Mouse (Mus musculus) left cerebral cortex, adult 11 months (tissue): Measurements from ENCODE around the gene Cep55.

Experiments
- DNase-seq: peaks from one replicate; pipeline ENCODE4 v3.0.0; 2022; ENCODE audit warnings: low spot score

Gene Cep55

DNA sequence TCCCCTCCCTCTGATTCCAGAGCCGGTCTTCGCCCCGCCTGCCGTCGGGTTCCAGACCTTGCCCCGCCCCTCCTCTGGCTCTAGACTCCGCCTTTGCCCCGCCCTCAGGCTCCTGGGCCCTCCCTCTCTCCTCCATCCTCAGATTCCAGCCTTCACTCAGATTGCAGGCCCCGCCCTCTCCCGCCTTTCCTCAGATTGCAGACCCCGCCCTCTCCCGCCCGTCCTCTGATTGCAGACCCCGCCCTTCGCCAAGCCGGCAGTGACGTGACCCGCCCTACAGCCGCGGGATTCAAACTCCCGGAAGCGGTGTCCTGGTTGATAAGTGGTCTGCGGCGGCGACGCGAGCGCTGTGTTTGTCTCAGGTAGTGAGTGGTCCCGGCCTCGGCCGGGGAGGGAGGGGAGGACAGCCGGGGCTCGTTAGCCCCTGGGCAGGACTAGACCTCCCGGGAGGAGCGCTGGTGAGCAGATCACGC, at the start of gene Cep55:
Gene Cep55, plus strand, starts transcription at position 292 of the 473 bp plus-strand sequence.
- DNase-seq: peak; percentile 90

DNA sequence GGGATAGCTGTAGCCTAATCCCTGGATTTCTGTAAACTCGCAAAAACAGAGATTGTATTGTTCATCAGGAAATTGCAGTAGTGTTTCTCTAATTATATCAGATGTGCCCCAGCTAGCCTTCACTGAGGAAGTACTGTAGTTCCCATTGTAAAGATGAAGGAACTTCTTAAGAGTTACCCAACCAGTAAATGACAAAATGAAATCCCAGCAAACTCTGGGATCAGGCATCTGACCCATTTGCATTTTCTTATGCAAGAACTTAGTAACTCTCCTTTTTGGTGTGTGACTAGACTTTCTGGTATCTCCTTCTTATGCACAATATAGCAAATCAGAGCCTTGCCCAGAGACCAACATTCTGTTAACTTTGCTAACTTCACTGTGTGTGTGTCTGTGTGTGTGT, 43.4 kb upstream of the Cep55 start:
- no peak for DNase-seq

DNA sequence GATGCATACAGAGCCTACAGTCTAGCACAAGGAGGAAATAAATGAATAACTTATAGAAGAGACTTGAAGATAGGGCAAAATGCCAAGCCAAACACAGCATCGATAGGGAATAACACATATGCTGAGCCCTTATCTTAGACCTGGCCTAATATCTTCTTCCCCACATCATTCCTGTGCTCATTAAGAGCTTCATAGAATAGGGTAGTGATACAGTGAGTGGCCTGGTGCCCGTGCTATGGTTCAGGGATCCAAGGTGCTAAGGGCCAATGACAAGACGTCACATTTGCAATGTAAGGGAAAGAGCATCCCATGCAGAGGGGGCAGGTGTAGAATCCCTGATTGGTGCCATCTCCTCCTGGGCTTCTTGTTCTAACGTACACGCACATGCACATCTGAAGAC, 40.4 kb upstream of the Cep55 start:
- no peak for DNase-seq

DNA sequence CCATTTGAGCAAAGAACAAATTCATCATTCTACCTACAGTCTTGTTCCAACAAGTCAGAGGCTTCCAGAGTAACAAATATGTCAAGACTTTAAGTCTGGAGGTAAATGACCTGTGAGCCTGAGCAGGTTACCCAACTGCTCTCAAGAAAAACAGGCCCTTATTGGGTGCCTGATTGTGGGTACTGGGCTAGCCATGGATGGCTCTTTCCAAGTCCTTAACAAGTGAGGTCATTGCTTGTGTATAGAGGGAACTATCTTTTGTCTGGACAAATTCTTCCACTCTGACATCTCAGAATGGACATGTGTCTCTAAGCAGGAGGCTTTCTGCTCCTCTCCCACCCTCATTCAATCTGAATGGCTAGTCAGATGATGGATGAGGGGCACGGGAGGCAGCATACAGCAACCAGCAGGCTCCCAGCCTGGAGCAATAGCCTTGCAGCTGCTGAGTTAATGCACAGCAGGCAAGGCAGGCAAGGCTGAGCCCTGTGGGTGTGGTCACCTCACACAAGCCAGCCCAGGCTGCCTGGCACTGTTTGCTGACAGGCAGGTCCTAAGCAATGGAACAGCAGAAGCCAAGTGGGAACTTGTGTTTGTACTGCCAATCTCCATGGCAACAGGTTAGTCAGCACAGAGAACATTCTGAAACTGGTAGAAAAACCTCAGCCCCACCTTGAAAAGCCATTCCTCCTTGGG, 39.5 kb upstream of the Cep55 start:
- DNase-seq: peak; percentile 65

DNA sequence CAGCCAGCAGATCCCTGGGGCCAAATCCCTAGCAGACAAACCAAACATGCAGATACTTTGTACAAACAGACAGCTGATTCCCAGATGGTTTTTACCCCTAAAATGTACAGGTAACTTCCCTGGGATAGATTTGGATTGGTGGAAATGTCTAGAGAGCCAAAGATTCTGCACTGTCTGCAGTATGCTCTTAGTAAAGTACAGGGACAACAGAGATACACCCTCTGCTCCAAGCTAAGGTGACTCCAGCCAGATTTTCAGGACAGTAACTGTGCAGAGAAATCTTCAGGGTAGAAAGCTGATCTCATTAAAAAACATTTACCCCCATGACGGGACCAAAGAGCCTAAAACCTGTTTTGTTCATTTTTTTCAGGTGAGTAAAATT, 38.9 kb upstream of the Cep55 start:
- no peak for DNase-seq

DNA sequence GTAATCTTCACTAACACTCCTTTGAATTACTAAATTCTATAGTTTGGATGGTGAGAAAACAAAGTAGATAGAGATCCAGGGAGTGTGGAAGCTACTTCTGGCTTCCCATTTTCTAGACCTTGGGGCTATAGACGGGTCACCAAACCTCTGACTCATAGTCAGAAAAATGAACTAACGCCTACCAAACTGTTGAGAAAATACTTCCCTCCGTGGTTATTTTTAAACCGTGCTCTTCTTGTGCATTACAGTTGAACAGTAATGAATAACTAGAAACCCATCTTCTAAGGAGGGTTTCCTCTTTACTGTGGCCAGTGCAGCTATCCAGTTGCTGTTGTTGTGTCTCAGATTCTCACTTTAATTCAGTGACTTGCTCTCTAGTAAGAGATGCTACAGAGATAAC, 32.1 kb upstream of the Cep55 start:
- DNase-seq: no peak

DNA sequence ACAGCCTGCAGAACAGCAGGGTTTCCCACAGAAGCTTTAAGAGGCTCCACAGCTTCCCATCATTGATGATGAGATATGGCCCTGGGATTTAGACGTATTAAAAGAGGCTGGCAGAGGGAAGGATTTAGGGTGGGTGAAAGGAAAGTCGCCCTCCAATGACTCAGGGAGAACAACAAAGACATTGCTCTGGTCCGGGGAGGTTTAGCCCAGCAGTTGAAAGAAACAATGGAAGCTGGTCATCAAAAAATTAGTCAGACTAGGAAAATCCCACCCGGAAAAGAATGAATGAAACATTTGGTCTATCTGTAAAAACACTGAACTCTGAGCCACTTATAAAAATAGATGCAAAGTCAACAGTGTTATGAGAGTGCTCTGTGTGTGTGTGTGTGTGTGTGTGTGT, 31.2 kb upstream of the Cep55 start:
- DNase-seq: no peak

DNA sequence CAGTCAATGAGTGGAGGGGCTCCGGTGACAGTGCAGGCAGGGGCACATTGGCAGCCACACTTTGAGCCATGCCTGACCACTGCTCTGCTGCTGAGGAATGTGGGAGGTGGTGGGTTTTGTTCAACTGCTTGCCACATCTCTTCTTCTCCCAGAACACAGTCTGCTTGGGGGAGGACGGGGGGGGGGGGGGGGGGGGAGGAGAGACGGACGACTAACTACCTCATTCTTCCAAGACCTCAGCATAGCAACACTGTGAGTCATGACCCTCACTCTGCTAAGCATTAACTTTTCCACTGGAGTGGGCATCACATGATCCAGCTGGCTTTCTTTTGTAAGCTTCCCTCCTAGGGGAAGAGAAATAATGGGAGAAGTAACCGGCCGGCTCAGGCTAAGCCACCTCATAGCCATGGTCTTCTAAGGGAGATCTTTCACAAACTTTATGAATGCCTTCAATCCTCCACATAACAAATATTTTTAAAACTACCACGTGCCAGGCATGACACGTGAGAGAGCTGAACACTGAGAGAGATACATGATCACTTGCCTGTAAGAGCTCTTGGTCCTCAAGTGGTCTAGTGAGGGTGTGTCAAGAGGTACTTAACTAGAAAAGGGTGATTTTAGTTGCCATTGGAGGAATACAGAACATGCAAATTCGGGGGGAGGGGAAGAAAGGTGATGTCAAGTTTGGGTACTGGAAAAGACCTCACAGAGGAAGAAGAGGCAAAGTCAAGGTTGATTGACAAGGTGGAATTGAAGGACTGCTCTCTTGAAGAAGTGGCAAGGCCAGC, 29.4 kb upstream of the Cep55 start:
- no peak for DNase-seq

DNA sequence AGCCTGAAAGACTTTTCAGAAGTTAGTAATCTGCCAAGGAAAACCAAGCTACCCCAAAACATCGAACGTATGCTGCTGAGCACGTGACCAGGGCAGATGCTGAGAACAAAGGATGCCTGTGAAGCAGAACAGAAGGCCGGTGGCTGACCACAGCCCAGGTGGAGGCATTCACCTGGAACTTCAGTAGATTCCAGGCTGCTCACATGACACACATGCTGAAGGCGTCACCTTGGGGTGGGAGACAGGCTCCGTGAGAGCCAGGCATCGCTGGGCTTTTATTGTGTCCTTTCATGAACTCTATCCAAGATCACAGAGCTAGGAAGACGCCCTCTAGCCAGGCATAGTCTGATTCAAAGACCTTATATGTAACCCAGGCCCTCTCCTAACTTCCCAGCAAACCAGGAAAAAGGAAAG, 28.6 kb upstream of the Cep55 start:
- DNase-seq: no peak

DNA sequence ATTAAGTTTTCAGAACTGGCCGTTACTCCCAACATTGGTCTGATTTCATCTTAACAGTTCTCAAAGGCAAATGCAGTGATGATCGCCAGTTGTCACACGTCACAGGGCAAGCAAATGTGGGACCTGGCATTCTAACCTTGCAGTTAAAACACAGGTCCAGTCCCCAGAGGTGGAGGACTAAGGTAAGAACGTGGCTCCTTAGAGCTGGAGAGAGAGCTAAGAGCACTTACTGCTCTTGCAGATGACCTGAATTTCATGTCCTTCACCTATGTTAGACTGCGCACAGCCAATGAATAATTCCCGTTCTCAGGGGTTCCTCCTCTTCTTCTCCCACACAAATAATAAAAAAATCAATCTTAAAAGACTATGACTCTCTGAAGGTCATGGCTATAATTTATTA, 27.4 kb upstream of the Cep55 start:
- DNase-seq: no peak

DNA sequence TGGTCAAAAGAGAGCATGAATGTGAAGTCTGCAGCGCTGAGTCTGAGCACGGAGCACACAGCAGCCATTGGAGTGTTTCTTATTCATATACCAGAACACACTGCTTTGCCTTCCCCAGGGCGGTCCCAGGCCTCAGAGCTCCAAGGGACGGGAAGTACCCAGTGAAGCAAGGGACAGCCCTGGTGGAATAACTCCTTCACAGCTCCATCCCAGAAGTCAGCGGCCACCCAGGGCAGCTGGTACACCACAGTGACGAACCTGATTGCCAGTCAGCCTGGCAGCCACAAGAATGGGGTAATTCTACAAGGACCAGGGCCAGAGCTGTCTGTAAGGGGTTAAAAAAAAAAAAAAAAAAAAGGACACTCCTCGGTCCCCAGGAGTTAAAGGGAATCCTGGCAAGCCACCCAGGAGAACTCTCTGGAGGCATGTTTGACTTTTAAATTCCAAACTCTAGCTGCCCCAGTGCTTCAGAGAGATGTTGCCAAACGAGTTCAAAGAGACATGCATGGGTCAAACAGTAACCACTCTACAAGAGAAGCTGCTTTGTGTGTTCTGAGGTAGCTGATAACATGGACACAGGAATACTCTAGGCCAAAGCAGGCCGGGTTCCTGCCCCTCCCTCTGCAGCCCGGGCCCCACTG, 26.8 kb upstream of the Cep55 start:
- DNase-seq: no peak

DNA sequence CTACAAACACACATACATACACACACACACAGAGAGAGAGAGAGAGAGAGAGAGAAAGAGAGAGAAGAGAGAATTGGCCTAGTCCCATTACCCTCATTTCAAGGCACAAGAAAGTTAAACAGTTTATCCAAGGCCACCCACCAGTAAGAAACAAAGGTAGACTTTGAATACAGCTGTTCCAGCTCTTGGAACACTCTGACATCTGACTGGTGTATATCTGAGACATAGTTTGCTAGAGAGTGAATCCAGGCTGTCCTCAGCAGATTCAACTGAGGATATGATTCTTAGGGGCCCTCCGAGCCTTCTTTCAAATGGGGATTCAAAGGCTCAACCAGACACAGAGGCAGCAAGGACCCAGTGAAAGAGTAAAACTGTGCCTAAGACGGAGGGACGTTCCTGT, 25.5 kb upstream of the Cep55 start:
- no peak for DNase-seq

DNA sequence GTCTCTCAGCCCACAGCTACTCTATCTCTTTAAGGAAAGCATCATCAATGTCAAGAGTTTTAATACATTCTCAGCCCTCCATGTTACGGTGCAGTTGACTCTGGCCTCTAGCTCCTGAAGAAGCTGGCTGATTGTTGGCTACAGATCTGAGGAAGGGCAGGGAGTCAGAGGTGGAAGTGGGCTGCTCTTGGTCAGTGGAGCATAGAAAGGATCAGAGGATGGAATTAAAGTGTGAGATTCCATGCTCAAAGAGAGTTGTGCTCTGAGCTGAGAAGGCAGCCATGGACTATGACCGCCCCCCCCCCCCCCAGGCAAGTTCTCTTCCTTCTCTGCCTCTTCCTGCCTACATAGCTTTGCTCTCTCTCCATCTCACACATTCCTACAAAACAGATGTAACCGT, 24.9 kb upstream of the Cep55 start:
- DNase-seq: no peak

DNA sequence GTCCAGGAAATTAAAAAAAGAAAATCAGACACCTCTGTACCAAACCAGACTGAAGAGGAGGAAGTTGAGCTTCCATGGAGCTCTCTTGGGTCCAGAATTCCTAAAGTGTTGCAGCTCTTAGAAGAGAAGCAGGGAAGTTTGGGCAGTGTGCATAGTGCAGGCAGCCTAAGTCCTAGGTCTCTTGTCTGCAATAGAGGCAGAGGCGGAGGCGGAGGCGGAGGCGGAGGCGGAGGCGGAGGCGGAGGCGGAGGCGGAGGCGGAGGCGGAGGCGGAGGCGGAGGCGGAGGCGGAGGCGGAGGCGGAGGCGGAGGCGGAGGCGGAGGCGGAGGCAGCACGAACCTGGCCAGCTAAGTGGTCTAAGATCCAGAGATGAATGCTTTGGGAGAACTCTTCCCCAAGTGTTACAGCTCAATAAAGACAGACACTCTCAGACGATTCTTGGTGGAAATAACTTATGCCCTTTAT, 24.1 kb upstream of the Cep55 start:
- DNase-seq: no peak

DNA sequence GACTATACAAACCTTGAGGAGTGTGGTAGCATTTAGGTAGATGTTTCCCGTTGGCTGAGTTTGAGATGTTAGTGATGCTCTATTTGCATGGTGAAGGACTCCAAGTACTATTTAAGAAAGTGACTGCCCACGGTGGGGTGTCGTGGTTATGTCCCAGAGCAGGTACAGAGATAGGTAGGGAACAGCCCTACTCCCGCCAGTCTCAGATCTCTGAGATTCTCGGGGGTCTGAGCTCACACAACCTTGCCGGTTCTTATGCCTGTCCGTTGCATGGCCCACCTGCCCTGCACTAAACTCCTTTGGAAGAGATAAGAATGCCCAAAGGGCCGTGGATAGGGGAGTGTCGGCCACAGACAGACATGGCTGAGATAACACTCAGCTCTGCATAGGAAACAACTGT, 23.7 kb upstream of the Cep55 start:
- DNase-seq: no peak

DNA sequence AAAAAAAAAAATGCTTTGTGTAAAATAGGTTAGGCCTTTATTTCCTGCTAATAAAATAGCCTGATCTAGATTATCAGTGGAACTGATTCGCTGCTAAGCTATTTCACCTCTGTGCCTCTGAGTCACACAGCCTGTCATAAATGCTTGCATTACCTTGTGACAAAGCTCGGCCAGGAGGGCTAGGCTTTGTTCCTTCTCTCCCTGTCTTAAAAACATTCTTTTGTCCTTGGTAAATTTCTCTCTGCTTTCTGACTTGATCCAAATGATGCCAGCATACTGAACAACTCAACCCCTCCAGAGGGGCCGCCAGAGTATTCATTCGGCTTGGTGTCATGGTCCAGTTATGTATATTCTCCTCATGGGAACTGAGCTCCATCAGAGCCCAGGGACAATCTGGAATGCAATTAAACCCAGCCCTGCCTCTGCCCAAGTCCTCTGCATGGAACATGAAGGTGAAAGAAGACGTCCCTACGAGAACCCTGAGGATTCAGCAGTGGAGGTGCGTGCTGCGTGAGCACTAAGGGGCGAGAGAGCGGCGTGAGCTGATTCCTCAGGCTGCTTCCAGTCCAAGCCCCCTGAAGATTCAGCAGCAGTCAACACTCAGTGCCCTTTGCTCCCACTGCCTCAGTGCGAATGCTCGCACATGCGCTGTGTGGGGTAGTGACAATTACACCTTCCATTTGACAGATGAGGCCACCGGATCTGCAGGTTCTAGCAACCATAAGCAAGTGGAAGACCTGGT, 21.6 kb upstream of the Cep55 start:
- no peak for DNase-seq

DNA sequence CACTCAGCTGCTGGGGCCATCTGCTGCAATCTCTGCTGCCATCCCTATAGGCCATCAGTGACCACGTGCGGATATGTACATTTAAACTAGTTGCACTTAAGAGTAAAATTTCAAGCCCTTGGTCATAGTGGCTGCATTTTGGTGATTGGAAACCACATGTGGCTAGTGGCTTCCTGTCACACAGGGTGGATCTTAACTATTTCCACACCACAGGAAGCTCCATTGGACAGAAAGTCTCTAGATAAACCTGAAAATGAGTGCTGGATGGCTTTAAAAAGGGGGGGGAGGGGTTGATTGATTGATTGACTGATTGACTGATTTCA, 21.1 kb upstream of the Cep55 start:
- no peak for DNase-seq

DNA sequence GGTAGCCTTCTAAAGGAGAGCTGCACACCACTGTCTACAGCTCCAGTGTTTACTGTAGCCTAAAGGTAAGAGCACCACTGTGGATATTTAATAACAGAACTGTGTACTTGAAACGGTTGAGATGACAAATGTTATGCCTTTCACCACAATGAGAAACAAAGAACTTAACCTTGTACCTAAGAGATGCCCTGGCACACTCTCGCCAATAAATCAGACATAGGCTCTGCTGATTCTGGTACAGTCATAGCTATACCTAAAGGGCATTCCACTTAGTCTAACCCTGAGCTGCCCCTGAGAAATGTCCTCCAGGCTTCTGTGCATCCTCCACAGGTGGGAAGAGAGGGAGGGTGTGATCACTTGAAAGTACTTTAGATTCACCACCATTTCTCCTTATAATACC, 20.1 kb upstream of the Cep55 start:
- DNase-seq: no peak

DNA sequence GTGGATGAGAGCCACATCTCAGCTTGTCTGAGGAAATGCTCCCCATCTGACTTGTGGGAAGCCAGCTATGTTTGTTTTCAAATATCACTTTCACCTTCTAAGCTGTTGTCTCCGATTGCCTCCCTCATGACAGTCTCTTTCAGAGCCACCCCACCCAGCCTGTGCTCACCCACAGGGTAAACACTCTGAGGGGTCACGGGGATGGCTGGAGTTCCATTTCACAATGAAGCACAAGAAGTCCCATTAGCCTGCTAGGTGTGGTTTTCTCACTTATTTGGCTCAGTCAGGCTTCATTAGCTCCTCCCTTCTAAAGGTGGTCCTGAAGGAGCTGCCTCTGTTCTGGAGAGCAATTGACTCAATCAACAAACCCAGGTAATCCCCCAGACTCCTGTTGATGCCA, 19.0 kb upstream of the Cep55 start:
- DNase-seq: no peak

DNA sequence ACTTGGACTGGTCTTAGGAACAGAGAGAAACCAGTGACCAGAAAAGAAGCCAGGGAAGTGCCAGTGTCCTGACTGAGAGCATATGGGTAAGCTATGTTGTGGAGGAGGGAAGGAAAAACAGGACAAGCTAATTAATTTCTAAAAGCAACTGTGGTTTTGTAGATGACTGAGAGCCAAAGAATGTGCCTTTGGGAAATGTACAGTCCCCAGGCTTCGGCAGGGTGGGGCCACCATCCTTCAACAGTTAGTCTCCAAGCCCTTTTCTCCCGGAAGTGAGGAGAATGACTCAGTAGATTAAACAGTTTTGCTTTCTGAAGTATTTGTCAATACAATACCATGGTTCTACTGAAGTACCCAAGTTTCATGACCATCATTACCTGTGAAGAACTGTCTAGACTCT, 16.5 kb upstream of the Cep55 start:
- no peak for DNase-seq

DNA sequence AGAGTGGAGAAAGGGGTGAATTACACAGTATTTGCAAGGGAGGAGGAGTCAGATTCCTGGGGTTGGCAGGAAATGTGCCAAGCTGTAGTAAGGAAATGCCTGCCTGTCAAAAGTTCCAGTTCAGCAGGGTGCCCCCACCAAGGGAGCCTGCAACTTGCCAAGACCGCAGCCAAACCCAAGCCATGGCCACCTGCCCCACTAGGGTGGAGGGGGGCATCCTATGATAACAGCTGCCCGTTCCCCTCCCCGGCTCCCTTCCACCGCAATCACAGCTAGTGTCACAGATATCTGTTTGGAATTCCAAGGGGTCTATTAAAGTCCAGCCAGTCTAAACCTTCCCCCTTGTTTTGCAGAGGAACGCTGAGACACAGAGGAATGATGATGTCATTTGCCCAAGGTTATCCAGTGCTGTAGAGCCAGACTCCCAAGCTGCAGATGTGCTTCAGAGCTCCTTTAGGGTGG, 12.5 kb upstream of the Cep55 start:
- no peak for DNase-seq

DNA sequence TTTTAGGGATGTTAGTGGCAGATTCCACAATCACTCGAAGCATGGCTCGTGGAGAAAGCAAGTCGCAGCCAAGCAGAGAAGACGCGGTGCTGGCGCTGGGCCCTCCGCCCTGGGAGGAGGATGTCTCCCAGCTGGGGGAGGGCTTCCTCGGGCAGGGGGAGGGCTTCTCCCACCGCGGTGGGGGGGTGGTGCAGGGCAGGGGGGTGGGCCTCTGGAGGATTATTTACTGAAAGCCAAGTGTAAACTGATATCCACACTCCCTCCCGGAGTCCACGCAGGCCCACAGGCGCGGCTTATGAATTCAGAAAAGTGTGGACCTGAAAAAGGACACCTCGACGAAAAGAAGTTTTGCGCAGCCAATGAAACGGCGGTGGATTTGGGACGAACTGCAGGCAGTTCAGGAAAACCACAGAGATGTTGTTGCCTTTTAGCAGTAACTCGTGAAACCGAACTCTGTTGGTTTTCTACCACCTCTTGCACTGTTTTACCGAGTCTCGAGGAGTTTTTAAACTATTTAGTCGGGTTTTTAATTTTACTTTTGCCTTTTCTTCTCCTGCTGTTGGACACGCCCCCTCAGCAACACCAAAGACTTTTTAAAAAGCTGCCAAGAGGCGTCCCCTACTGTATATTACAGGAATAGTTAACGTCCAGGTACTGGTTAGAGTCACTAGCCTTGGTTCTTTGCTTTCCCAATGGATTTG, 11.4 kb upstream of the Cep55 start, which contains the start of gene Myof:
Gene Myof, minus strand, starts transcription at position 297 of the 701 bp plus-strand sequence.
- no peak for DNase-seq
